Mouse (Mus musculus) Muller cell, postnatal 12 days (primary cell): Measurements from ENCODE around the gene Mia2.
"Not testable (repeated sequence)": the region's sequence is repeated elsewhere in the genome, so short reads cannot be mapped to it uniquely, and the experiment has no call there.

ENCODE experiments used
- DNase-seq: peaks from one replicate; pipeline ENCODE4 v3.0.0-alpha.2; 2015; ENCODE audit errors: inconsistent ontology term

Mia2 gene

GRCm38 (mm10) chr12:59238434-59238833 lies 142.8 kb downstream of the Mia2 start:
- DNase-seq, result no peak

- not testable (repeated sequence) for DNase-seq
Observed at GRCm38 (mm10) chr12:59241031-59241430, 145.4 kb downstream of the Mia2 start.
